Mouse (Mus musculus) erythroid progenitor cell, adult 5-6 weeks (primary cell): ENCODE measurements around the gene Rhox4c. TPM values are rescaled to one million over a fixed set of nuclear protein-coding genes. Genes with fewer than 3 reads are reported as not detected.
"Not testable (repeated sequence)": the region's sequence is repeated elsewhere in the genome, so short reads cannot be mapped to it uniquely, and the experiment has no call there.

Experiments used
- ATAC-seq: replicated peaks from 2 replicates; pipeline ENCODE4 v1.8.0; 2016; ENCODE audit warnings: moderate number of reproducible peaks, mild to moderate bottlenecking, moderate TSS enrichment, inconsistent platforms; ENCODE audit not compliant: poor library complexity, low FRiP score, severe bottlenecking
- total RNA-seq, 2 experiments: library from RNA; stranded (forward) in 1 of 2; stranded (reverse) in 1 of 2; fragments of 150-400 nt in 1 of 2; fragments of 186-747, 209-891 nt in 1 of 2; gene quantifications; 2 replicates each; pipeline versions ENCODE4 v1.2.3 to v1.2.4; 2015 to 2017; ENCODE audit warnings: low replicate concordance in 2 of 2

The Rhox4c gene
- total RNA-seq (2015; ENCODE audit: low replicate concordance) (not detected in 2 replicates), total RNA-seq (2017; ENCODE audit: low replicate concordance) (not detected in 2 replicates)

- ATAC-seq, result not testable (repeated sequence)
Observed at GRCm38 (mm10) chrX:37480037-37480436, at the start of gene Rhox4c. Gene Rhox4c, plus strand, starts transcription at chrX:37480337.

DNA sequence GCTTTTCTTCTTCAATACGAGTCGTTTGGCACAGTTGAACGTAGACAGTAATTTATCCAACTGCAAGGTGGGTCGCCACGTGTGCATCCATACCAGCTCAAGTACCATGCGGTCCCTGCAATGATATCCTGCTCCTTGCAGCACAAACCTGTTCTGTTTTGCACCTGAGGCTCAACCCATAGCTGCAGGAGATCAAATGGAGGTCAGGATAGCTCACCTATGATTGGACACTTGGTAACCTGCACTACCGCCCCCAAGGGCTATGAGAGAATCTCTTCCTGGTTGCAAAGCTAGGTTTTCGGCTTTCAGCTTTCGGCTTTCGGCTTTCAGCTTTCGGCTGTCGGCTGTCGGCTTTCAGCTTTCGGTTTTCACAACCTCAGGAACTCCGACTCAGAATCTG lies 47.9 kb upstream of the Rhox4c start, which contains the start of gene Rhox4b:
Gene Rhox4b (plus strand): TSS at position 301 of the 400 bp plus-strand sequence.
- not testable (repeated sequence) for ATAC-seq

DNA sequence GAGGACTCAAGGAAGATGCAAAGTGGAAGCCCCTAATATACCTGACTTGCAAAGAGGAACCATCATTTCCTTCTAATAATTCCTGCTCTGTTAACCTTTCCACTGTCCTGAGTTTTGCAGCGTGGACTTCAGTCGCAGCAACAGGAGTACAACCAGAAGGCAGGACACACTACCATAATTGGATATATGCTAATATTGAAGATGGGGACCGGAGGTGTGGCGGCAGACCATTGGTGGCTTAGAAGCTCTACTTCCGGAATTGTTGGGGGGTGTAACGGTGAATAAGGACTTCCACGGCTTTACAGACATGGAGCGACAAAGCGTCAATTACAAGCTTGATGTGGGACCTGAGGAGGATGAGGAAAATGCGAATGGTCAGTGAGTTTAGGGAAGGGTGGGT lies 26.8 kb upstream of the Rhox4c start, which contains the start of gene Rhox2c:
Gene Rhox2c (plus strand): TSS at position 301 of the 400 bp plus-strand sequence.
- ATAC-seq, result not testable (repeated sequence)

- ATAC-seq, result not testable (repeated sequence)
Observed at GRCm38 (mm10) chrX:37458285-37458684, 21.9 kb upstream of the Rhox4c start, which contains the start of gene Rhox3c. Gene Rhox3c, plus strand, starts transcription at chrX:37458585.

DNA sequence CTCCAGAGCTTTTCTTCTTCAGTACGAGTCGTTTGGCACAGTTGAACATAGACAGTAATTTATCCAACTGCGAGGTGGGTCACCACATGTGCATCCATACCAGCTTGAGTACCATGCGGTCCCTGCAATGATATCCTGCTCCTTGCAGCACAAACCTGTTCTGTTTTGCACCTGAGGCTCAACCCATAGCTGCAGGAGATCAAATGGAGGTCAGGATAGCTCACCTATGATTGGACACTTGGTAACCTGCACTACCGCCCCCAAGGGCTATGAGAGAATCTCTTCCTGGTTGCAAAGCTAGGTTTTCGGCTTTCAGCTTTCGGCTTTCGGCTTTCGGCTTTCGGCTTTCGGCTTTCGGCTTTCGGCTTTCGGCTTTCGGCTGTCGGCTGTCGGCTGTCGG lies 33.9 kb downstream of the Rhox4c start, which contains the start of gene Rhox4d:
Gene Rhox4d (plus strand): TSS at position 301 of the 400 bp plus-strand sequence.
- not testable (repeated sequence) for ATAC-seq

- ATAC-seq, result not testable (repeated sequence)
Observed at GRCm38 (mm10) chrX:37530152-37530551, 50.0 kb downstream of the Rhox4c start, which contains the start of gene Rhox2e. Gene Rhox2e, plus strand, starts transcription at chrX:37530452.

Other genes with a start within 250 kb of the Rhox4c start
- gene Rhox2a, start 235.4 kb upstream of the Rhox4c start, total RNA-seq (2015; ENCODE audit: low replicate concordance), result not detected in 2 replicates
- not detected in 2 replicates for gene Rhox2a, start 235.4 kb upstream of the Rhox4c start, total RNA-seq (2017; ENCODE audit: low replicate concordance)
- gene Rhox3a, start 230.4 kb upstream of the Rhox4c start, total RNA-seq (2015; ENCODE audit: low replicate concordance), result not detected in 2 replicates
- gene Rhox3a, start 230.4 kb upstream of the Rhox4c start, total RNA-seq (2017; ENCODE audit: low replicate concordance), result not detected in 2 replicates
- not detected in 2 replicates for gene Rhox4a, start 215.0 kb upstream of the Rhox4c start, total RNA-seq (2015; ENCODE audit: low replicate concordance)
- gene Rhox4a, start 215.0 kb upstream of the Rhox4c start, total RNA-seq (2017; ENCODE audit: low replicate concordance), result not detected in 2 replicates
- not detected in 2 replicates for gene Rhox3a2, start 100.3 kb upstream of the Rhox4c start, total RNA-seq (2015; ENCODE audit: low replicate concordance)
- not detected in 2 replicates for gene Rhox3a2, start 100.3 kb upstream of the Rhox4c start, total RNA-seq (2017; ENCODE audit: low replicate concordance)
- not detected in 2 replicates for gene Rhox4a2, start 89.5 kb upstream of the Rhox4c start, total RNA-seq (2015; ENCODE audit: low replicate concordance)
- gene Rhox4a2, start 89.5 kb upstream of the Rhox4c start, total RNA-seq (2017; ENCODE audit: low replicate concordance), result not detected in 2 replicates
- not detected in 2 replicates for gene Rhox2b, start 68.3 kb upstream of the Rhox4c start, total RNA-seq (2015; ENCODE audit: low replicate concordance)
- not detected in 2 replicates for gene Rhox2b, start 68.3 kb upstream of the Rhox4c start, total RNA-seq (2017; ENCODE audit: low replicate concordance)
- gene Rhox4b, start 47.8 kb upstream of the Rhox4c start, total RNA-seq (2015; ENCODE audit: low replicate concordance), result not detected in 2 replicates
- gene Rhox4b, start 47.8 kb upstream of the Rhox4c start, total RNA-seq (2017; ENCODE audit: low replicate concordance), result not detected in 2 replicates
- gene Rhox2c, start 26.7 kb upstream of the Rhox4c start, total RNA-seq (2015; ENCODE audit: low replicate concordance), result not detected in 2 replicates
- not detected in 2 replicates for gene Rhox2c, start 26.7 kb upstream of the Rhox4c start, total RNA-seq (2017; ENCODE audit: low replicate concordance)
- gene Rhox3c, start 21.8 kb upstream of the Rhox4c start, total RNA-seq (2015; ENCODE audit: low replicate concordance), result not detected in 2 replicates
- gene Rhox3c, start 21.8 kb upstream of the Rhox4c start, total RNA-seq (2017; ENCODE audit: low replicate concordance), result not detected in 2 replicates
- gene Rhox2d, start 13.1 kb downstream of the Rhox4c start, total RNA-seq (2015; ENCODE audit: low replicate concordance), result not detected in 2 replicates
- not detected in 2 replicates for gene Rhox2d, start 13.1 kb downstream of the Rhox4c start, total RNA-seq (2017; ENCODE audit: low replicate concordance)
- gene Rhox4d, start 34.0 kb downstream of the Rhox4c start, total RNA-seq (2015; ENCODE audit: low replicate concordance), result not detected in 2 replicates
- not detected in 2 replicates for gene Rhox4d, start 34.0 kb downstream of the Rhox4c start, total RNA-seq (2017; ENCODE audit: low replicate concordance)
- not detected in 2 replicates for gene Rhox2e, start 50.1 kb downstream of the Rhox4c start, total RNA-seq (2015; ENCODE audit: low replicate concordance)
- gene Rhox2e, start 50.1 kb downstream of the Rhox4c start, total RNA-seq (2017; ENCODE audit: low replicate concordance), result not detected in 2 replicates
- gene Rhox3e, start 61.7 kb downstream of the Rhox4c start, total RNA-seq (2015; ENCODE audit: low replicate concordance), result not detected in 2 replicates
- gene Rhox3e, start 61.7 kb downstream of the Rhox4c start, total RNA-seq (2017; ENCODE audit: low replicate concordance), result not detected in 2 replicates
- not detected in 2 replicates for gene Rhox4e, start 77.1 kb downstream of the Rhox4c start, total RNA-seq (2015; ENCODE audit: low replicate concordance)
- gene Rhox4e, start 77.1 kb downstream of the Rhox4c start, total RNA-seq (2017; ENCODE audit: low replicate concordance), result not detected in 2 replicates
- gene Rhox2f, start 91.1 kb downstream of the Rhox4c start, total RNA-seq (2015; ENCODE audit: low replicate concordance), result not detected in 2 replicates
- gene Rhox2f, start 91.1 kb downstream of the Rhox4c start, total RNA-seq (2017; ENCODE audit: low replicate concordance), result not detected in 2 replicates
- gene Rhox3f, start 100.7 kb downstream of the Rhox4c start, total RNA-seq (2015; ENCODE audit: low replicate concordance), result not detected in 2 replicates
- gene Rhox3f, start 100.7 kb downstream of the Rhox4c start, total RNA-seq (2017; ENCODE audit: low replicate concordance), result not detected in 2 replicates
- not detected in 2 replicates for gene Rhox4f, start 127.4 kb downstream of the Rhox4c start, total RNA-seq (2015; ENCODE audit: low replicate concordance)
- not detected in 2 replicates for gene Rhox4f, start 127.4 kb downstream of the Rhox4c start, total RNA-seq (2017; ENCODE audit: low replicate concordance)
- not detected in 2 replicates for gene Rhox3g, start 148.3 kb downstream of the Rhox4c start, total RNA-seq (2015; ENCODE audit: low replicate concordance)
- gene Rhox3g, start 148.3 kb downstream of the Rhox4c start, total RNA-seq (2017; ENCODE audit: low replicate concordance), result not detected in 2 replicates
- gene Rhox2g, start 163.1 kb downstream of the Rhox4c start, total RNA-seq (2015; ENCODE audit: low replicate concordance), result not detected in 2 replicates
- not detected in 2 replicates for gene Rhox2g, start 163.1 kb downstream of the Rhox4c start, total RNA-seq (2017; ENCODE audit: low replicate concordance)
- not detected in 2 replicates for gene Rhox4g, start 171.0 kb downstream of the Rhox4c start, total RNA-seq (2015; ENCODE audit: low replicate concordance)
- gene Rhox4g, start 171.0 kb downstream of the Rhox4c start, total RNA-seq (2017; ENCODE audit: low replicate concordance), result not detected in 2 replicates
- gene Rhox3h, start 188.4 kb downstream of the Rhox4c start, total RNA-seq (2015; ENCODE audit: low replicate concordance), result not detected in 2 replicates
- not detected in 2 replicates for gene Rhox3h, start 188.4 kb downstream of the Rhox4c start, total RNA-seq (2017; ENCODE audit: low replicate concordance)
- gene Rhox2h, start 192.9 kb downstream of the Rhox4c start, total RNA-seq (2015; ENCODE audit: low replicate concordance), result not detected in 2 replicates
- gene Rhox2h, start 192.9 kb downstream of the Rhox4c start, total RNA-seq (2017; ENCODE audit: low replicate concordance), result not detected in 2 replicates